Mouse (Mus musculus) small intestine, adult 2 months (tissue): ENCODE measurements around the gene Srcap.

Experiments
- CTCF ChIP-seq: fragments of 200-500 bp; IDR thresholded peaks from 2 replicates; pipeline ENCODE4 v1.5.1; 2012; ENCODE audit warnings: low read depth, mild to moderate bottlenecking, control low read depth, inconsistent platforms, low read length, moderate library complexity, mixed read lengths; ENCODE audit not compliant: insufficient replicate concordance, insufficient read length; ENCODE audit errors: extremely low read depth
- POLR2A ChIP-seq: fragments of 200-500 bp; IDR thresholded peaks from 2 replicates; pipeline ENCODE4 v1.6.1; 2012; ENCODE audit warnings: low read depth, mild to moderate bottlenecking, control low read depth, inconsistent platforms, low read length, moderate library complexity

GRCm38 (mm10) chr7:127585031-127585430, 73.2 kb downstream of the Srcap start:
- TF ChIP-seq CTCF (no peak), POLR2A (no peak)
